Mouse (Mus musculus) CH12.LX (cell line): ENCODE data around the gene Mdk. TPM values are rescaled to one million over a fixed set of nuclear protein-coding genes. Genes with fewer than 3 reads are reported as not detected.

Experiments
- DNase-seq: peaks from one replicate; pipeline ENCODE4 v3.0.0-alpha.2; 2013; ENCODE audit errors: extremely low read depth
- H3K27ac ChIP-seq: 2 replicates; pipeline ENCODE4 v1.5.1; 2012; ENCODE audit warnings: low read depth, mild to moderate bottlenecking, control low read depth, moderate library complexity; ENCODE audit not compliant: insufficient read depth
- H3K27me3 ChIP-seq: replicated peaks from 2 replicates; pipeline ENCODE3; 2012; ENCODE audit warnings: inconsistent platforms
- H3K36me3 ChIP-seq, 2 experiments: replicated peaks in 1 of 2; 2 replicates each; pipeline versions ENCODE3 to v1.6.1; 2012; ENCODE audit warnings: inconsistent platforms in 1 of 2, low read length in 1 of 2, mild to moderate bottlenecking in 1 of 2, mixed read lengths in 1 of 2, moderate library complexity in 1 of 2; ENCODE audit not compliant: control insufficient read depth in 1 of 2, insufficient read depth in 1 of 2
- H3K4me1 ChIP-seq, 2 experiments: 2 replicates each; pipeline ENCODE4 v1.6.1; 2012; ENCODE audit warnings: inconsistent platforms in 1 of 2, moderate library complexity in 1 of 2; ENCODE audit not compliant: insufficient read depth in 2 of 2, control insufficient read depth in 1 of 2
- H3K4me2 ChIP-seq: 2 replicates; pipeline ENCODE4 v1.6.1; 2012; ENCODE audit warnings: low read depth, mild to moderate bottlenecking, control low read depth; ENCODE audit not compliant: poor library complexity, insufficient read depth, severe bottlenecking
- H3K4me3 ChIP-seq, 3 experiments: fragments of 150-350 bp in 1 of 3; sonication (generic) in 1 of 3; replicated peaks in 1 of 3; 2 replicates each; pipeline versions ENCODE3 to v1.5.1; 2011 to 2012; ENCODE audit warnings: low read depth in 2 of 3, low read length in 2 of 3, mild to moderate bottlenecking in 2 of 3, moderate library complexity in 2 of 3, control low read depth in 1 of 3, improper control_type of control experiment in 1 of 3, inconsistent platforms in 1 of 3, mixed read lengths in 1 of 3; ENCODE audit not compliant: poor library complexity in 1 of 3
- H3K79me2 ChIP-seq: replicated peaks from 2 replicates; pipeline ENCODE4 v1.6.1; 2012; ENCODE audit warnings: mild to moderate bottlenecking, moderate library complexity; ENCODE audit not compliant: control insufficient read depth, poor library complexity, insufficient read depth, severe bottlenecking; ENCODE audit errors: extremely low read depth
- H3K9ac ChIP-seq: 2 replicates; pipeline ENCODE4 v1.6.1; 2012; ENCODE audit warnings: low read depth, mild to moderate bottlenecking, control low read depth, moderate library complexity; ENCODE audit not compliant: insufficient read depth
- H3K9me3 ChIP-seq: replicated peaks from 2 replicates; pipeline ENCODE3; 2012; ENCODE audit warnings: low read length, inconsistent platforms, mixed read lengths
- CHD1 ChIP-seq: IDR thresholded peaks from 2 replicates; pipeline ENCODE4 v1.6.1; 2012; ENCODE audit warnings: low read depth, low read length, improper control_type of control experiment, inconsistent platforms
- CHD2 ChIP-seq: IDR thresholded peaks from 2 replicates; pipeline ENCODE4 v1.6.1; 2011; ENCODE audit warnings: low read length, improper control_type of control experiment
- E2F4 ChIP-seq: IDR thresholded peaks from 2 replicates; pipeline ENCODE4 v1.6.1; 2011; ENCODE audit warnings: low read depth, low read length, improper control_type of control experiment; ENCODE audit not compliant: insufficient replicate concordance
- EP300 ChIP-seq: IDR thresholded peaks from 2 replicates; pipeline ENCODE4 v1.6.1; 2011; ENCODE audit warnings: low read length, improper control_type of control experiment
- ETS1 ChIP-seq: conservative IDR thresholded peaks from 2 replicates; pipeline ENCODE4 v1.6.1; 2012; ENCODE audit warnings: low read depth, mild to moderate bottlenecking, inconsistent platforms, low read length, improper control_type of control experiment, moderate library complexity
- GABPA ChIP-seq: IDR thresholded peaks from 2 replicates; pipeline ENCODE4 v1.6.1; 2012; ENCODE audit warnings: low read depth, low read length, improper control_type of control experiment, inconsistent platforms; ENCODE audit not compliant: insufficient replicate concordance
- IRF4 ChIP-seq: IDR thresholded peaks from 2 replicates; pipeline ENCODE4 v1.6.1; 2014; ENCODE audit warnings: low read depth, mild to moderate bottlenecking, inconsistent platforms, low read length, improper control_type of control experiment
- JUND ChIP-seq: conservative IDR thresholded peaks from 2 replicates; pipeline ENCODE4 v1.6.1; 2011; ENCODE audit warnings: low read depth, low read length, improper control_type of control experiment
- MAX ChIP-seq: IDR thresholded peaks from 2 replicates; pipeline ENCODE4 v1.6.1; 2011; ENCODE audit warnings: low read length, improper control_type of control experiment
- MAZ ChIP-seq: IDR thresholded peaks from 2 replicates; pipeline ENCODE4 v1.6.1; 2012; ENCODE audit warnings: low read depth, mild to moderate bottlenecking, inconsistent platforms, low read length, improper control_type of control experiment, moderate library complexity
- MEF2A ChIP-seq: IDR thresholded peaks from 2 replicates; pipeline ENCODE4 v1.6.1; 2014; ENCODE audit warnings: low read depth, mild to moderate bottlenecking, inconsistent platforms, low read length, improper control_type of control experiment, borderline replicate concordance
- MXI1 ChIP-seq: IDR thresholded peaks from 2 replicates; pipeline ENCODE4 v1.6.1; 2011; ENCODE audit warnings: mild to moderate bottlenecking, low read depth, low read length, improper control_type of control experiment
- MYC ChIP-seq: IDR thresholded peaks from 2 replicates; pipeline ENCODE4 v1.6.1; 2011; ENCODE audit warnings: low read depth, mild to moderate bottlenecking, improper control_type of control experiment, low read length
- NELFE ChIP-seq: IDR thresholded peaks from 2 replicates; pipeline ENCODE4 v1.6.1; 2011; ENCODE audit warnings: low read depth, low read length, improper control_type of control experiment
- PAX5 ChIP-seq: IDR thresholded peaks from 2 replicates; pipeline ENCODE4 v1.6.1; 2012; ENCODE audit warnings: low read length, inconsistent platforms, mixed read lengths
- POLR2A ChIP-seq: IDR thresholded peaks from 2 replicates; pipeline ENCODE4 v1.6.1; 2011; ENCODE audit warnings: low read depth, mild to moderate bottlenecking, improper control_type of control experiment, low read length
- POLR2AphosphoS2 ChIP-seq: IDR thresholded peaks from 2 replicates; pipeline ENCODE4 v1.6.1; 2011; ENCODE audit warnings: low read depth, low read length, improper control_type of control experiment
- SIN3A ChIP-seq: IDR thresholded peaks from 2 replicates; pipeline ENCODE4 v1.6.1; 2012; ENCODE audit warnings: low read length, improper control_type of control experiment, inconsistent platforms
- SMC3 ChIP-seq: IDR thresholded peaks from 2 replicates; pipeline ENCODE4 v1.6.1; 2011; ENCODE audit warnings: low read depth, low read length, improper control_type of control experiment
- TBP ChIP-seq: conservative IDR thresholded peaks from 2 replicates; pipeline ENCODE4 v1.6.1; 2011; ENCODE audit warnings: low read depth, low read length, improper control_type of control experiment
- TCF12 ChIP-seq: IDR thresholded peaks from 2 replicates; pipeline ENCODE4 v1.6.1; 2014; ENCODE audit warnings: low read depth, mild to moderate bottlenecking, inconsistent platforms, low read length, improper control_type of control experiment
- UBTF ChIP-seq: IDR thresholded peaks from 2 replicates; pipeline ENCODE4 v1.6.1; 2012; ENCODE audit warnings: low read depth, mild to moderate bottlenecking, inconsistent platforms, low read length, improper control_type of control experiment, moderate library complexity
- USF2 ChIP-seq: conservative IDR thresholded peaks from 2 replicates; pipeline ENCODE4 v1.6.1; 2011; ENCODE audit warnings: low read depth, low read length, improper control_type of control experiment
- ZC3H11A ChIP-seq: IDR thresholded peaks from 2 replicates; pipeline ENCODE4 v1.6.1; 2012; ENCODE audit warnings: low read depth, mild to moderate bottlenecking, inconsistent platforms, low read length, improper control_type of control experiment
- ZNF384 ChIP-seq: IDR thresholded peaks from 2 replicates; pipeline ENCODE4 v1.6.1; 2012; ENCODE audit warnings: low read depth, low read length, improper control_type of control experiment, inconsistent platforms
- dilution Hi-C: fragments of 300-500 bp; cut with MboI; formaldehyde crosslinking; loops from 2 replicates; pipeline ENCODE4 v1.14.3; 2020; ENCODE audit warnings: low sequenced_read_pairs; ENCODE audit not compliant: extremely low pct_unique_long_range_greater_than_20kb, extremely low pct_ligation_motif_present
- in situ Hi-C: fragments of 300-500 bp; cut with MboI; formaldehyde crosslinking; loops from 3 replicates; pipeline ENCODE4 v1.14.3; 2019; ENCODE audit warnings: low sequenced_read_pairs, low pct_ligation_motif_present, low pct_unique_long_range_greater_than_20kb, mixed read lengths
- polyA plus RNA-seq: library from polyadenylated mRNA; unstranded; fragments of >175 nt; gene quantifications from 2 replicates; pipeline ENCODE4 v1.2.1, GENCODE M21; 2012; ENCODE audit warnings: low read depth; ENCODE audit not compliant: insufficient read length
- total RNA-seq, 2 experiments: library from RNA; depleted of rRNA; stranded (reverse); fragments of 300-350 nt in 1 of 2; fragments of >200 nt in 1 of 2; gene quantifications; 2 replicates each; pipeline ENCODE4 v1.2.3; 2012 to 2014

Mdk gene
- total and polyA plus RNA-seq, 3 experiments, result 0.25 to 2.4 (median 0.34) TPM

DNA sequence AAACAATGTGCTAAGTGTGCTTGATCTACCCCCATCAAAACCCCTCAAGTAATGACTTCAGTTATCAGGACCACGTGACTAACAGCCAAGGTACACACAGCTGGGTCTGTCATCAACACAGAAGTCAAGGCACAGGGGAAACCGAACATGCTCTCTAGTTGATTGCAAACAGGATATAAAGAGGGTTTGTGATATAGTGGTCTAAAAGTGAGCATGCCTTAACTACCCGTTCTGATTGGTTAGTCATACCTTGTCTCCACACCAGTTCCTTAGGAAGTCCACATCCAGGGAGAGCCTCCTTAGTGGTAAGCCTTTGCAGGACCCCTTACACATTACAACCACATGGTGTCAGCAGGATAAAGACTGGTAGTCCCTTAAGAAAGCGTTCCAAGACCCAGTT, 12.0 kb downstream of the Mdk start:
- in situ Hi-C loops (loop anchor here (10.0 kb wide), 1 partner anchor 145 kb away; no protein-coding TSS in a partner anchor), dilution Hi-C loops (no loop called here)
- peaks cover 18 to 58% of the 10 kb centered on the region in 2 experiments for H3K36me3 ChIP-seq
- H3K27ac ChIP-seq, result no peak overlapping the region
- TF ChIP-seq ETS1, result no peak
- TF ChIP-seq EP300, result no peak
- no peak for TF ChIP-seq TBP
- TF ChIP-seq MEF2A, result no peak
- TF ChIP-seq SIN3A, result no peak
- no peak for TF ChIP-seq TCF12
- no peak for TF ChIP-seq JUND
- no peak for TF ChIP-seq MXI1
- no peak for TF ChIP-seq POLR2AphosphoS2
- no peak for TF ChIP-seq SMC3
- TF ChIP-seq MAZ, result no peak
- no peak for TF ChIP-seq POLR2A
- TF ChIP-seq, all 38 proteins: peak for 0
- Histone ChIP-seq H3K4me1 (peaks cover 7 to 16% of the 10 kb centered on the region in 2 experiments), H3K79me2 (no peaks in the 10 kb centered on the region; the same call in 1 of the 2 replicates), H3K4me3 (no peak overlapping the region), H3K9me3 (no peaks in the 10 kb centered on the region), H3K4me2 (no peak overlapping the region), H3K27me3 (no peaks in the 10 kb centered on the region), H3K9ac (no peak overlapping the region)
- DNase-seq, result no peak

DNA sequence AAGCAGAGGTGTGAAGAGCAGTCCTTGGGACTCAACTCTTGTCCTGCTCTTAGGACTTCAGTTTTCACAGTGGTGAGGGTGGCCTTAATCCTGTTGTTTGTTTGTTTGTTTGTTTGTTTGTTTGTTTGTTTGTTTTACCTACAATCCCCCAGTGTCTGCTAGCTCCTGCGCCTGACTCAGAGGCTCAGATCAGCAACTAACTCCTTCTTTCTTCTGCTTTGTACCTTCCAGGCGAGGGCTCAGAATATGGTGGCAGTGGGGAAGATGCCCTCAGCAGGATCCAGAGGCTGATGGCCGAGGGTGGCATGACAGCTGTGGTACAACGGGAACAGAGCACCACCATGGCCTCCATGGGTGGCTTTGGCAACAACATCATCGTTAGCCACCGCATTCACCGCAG, 15.0 kb downstream of the Mdk start:
- peaks cover 43 to 80% of the 10 kb centered on the region in 2 experiments for H3K36me3 ChIP-seq
- H3K4me3 ChIP-seq, result no peak overlapping the region
- H3K4me1 ChIP-seq, result peaks cover 5 to 6% of the 10 kb centered on the region in 2 experiments; a peak in 3 of 4 replicates
- no peak for TF ChIP-seq MAX
- no peak for TF ChIP-seq ZNF384
- dilution Hi-C loops, result no loop called here
- no peak overlapping the region for H3K27ac ChIP-seq
- no peak for DNase-seq
- no peak overlapping the region for H3K9ac ChIP-seq
- H3K4me2 ChIP-seq, result no peak overlapping the region
- H3K79me2 ChIP-seq, result no peaks in the 10 kb centered on the region
- no peaks in the 10 kb centered on the region for H3K27me3 ChIP-seq
- in situ Hi-C loops, result no loop called here
- no peaks in the 10 kb centered on the region for H3K9me3 ChIP-seq

GRCm38 (mm10) chr2:91916346-91916977, 15.6 kb downstream of the Mdk start:
- Histone ChIP-seq H3K9me3 (no peaks in the 10 kb centered on the region), H3K4me2 (no peak overlapping the region), H3K27me3 (no peaks in the 10 kb centered on the region), H3K4me1 (peaks cover 3 to 4% of the 10 kb centered on the region in 2 experiments; a peak in 3 of 4 replicates), H3K9ac (no peak overlapping the region), H3K4me3 (no peak overlapping the region), H3K79me2 (no peaks in the 10 kb centered on the region), H3K27ac (no peak overlapping the region), H3K36me3 (peaks cover 50 to 87% of the 10 kb centered on the region in 2 experiments)
- TF ChIP-seq MAX, result no peak
- no peak for TF ChIP-seq NELFE
- TF ChIP-seq CHD1, result no peak
- TF ChIP-seq TBP, result no peak
- TF ChIP-seq ZC3H11A, result no peak
- no peak for TF ChIP-seq CHD2
- no peak for TF ChIP-seq POLR2AphosphoS2
- no peak for TF ChIP-seq SMC3
- TF ChIP-seq TCF12, result no peak
- no peak for TF ChIP-seq USF2
- no peak for TF ChIP-seq MYC
- no peak for TF ChIP-seq JUND
- TF ChIP-seq MEF2A, result no peak
- no peak for TF ChIP-seq E2F4
- TF ChIP-seq UBTF, result no peak
- no peak for TF ChIP-seq GABPA
- TF ChIP-seq IRF4, result no peak
- no peak for TF ChIP-seq PAX5
- no peak for TF ChIP-seq MAZ
- dilution Hi-C loops, result no loop called here
- in situ Hi-C loops, result no loop called here
- no peak for DNase-seq
